Mouse (Mus musculus) embryonic facial prominence, embryonic 15.5 days (tissue): ENCODE measurements at regions not wholly inside any gene's neighbourhood (a gene's known extent, or its start where the extent isn't known, plus 50 kb on each side); places are given as distances from the start of the nearest gene placed in this dataset.

ENCODE experiments used
- ATAC-seq: fragments of 200-750 bp; cut with Nextera tagmentation; 2 replicates; pipeline ENCODE4 v1.8.0; 2017; ENCODE audit warnings: low read depth, moderate TSS enrichment; ENCODE audit not compliant: insufficient number of reproducible peaks, low FRiP score, low TSS enrichment
- H3K27ac ChIP-seq: fragments of 300-500 bp; sonication (generic); replicated peaks from 2 replicates; pipeline ENCODE4 v1.5.1; 2015; ENCODE audit warnings: mild to moderate bottlenecking, inconsistent platforms
- H3K27me3 ChIP-seq: fragments of 300-500 bp; sonication (generic); 2 replicates; pipeline ENCODE4 v1.6.1; 2015; ENCODE audit warnings: inconsistent platforms
- H3K36me3 ChIP-seq: fragments of 300-500 bp; sonication (generic); 2 replicates; pipeline ENCODE4 v1.6.1; 2015; ENCODE audit warnings: mild to moderate bottlenecking, inconsistent platforms
- H3K4me1 ChIP-seq: fragments of 300-500 bp; sonication (generic); 2 replicates; pipeline ENCODE4 v1.6.1; 2015; ENCODE audit warnings: inconsistent platforms
- H3K4me2 ChIP-seq: fragments of 300-500 bp; sonication (generic); replicated peaks from 2 replicates; pipeline ENCODE4 v1.6.1; 2015; ENCODE audit warnings: mild to moderate bottlenecking, inconsistent platforms
- H3K4me3 ChIP-seq: fragments of 300-500 bp; sonication (generic); replicated peaks from 2 replicates; pipeline ENCODE4 v1.5.1; 2015; ENCODE audit warnings: mild to moderate bottlenecking, inconsistent platforms
- H3K9ac ChIP-seq: fragments of 300-500 bp; sonication (generic); 2 replicates; pipeline ENCODE4 v1.6.1; 2015; ENCODE audit warnings: inconsistent platforms
- H3K9me3 ChIP-seq: fragments of 300-500 bp; sonication (generic); replicated peaks from 2 replicates; pipeline ENCODE4 v1.6.1; 2016; ENCODE audit warnings: inconsistent platforms
- WGBS: fragments of 180-500 bp; shearing (Covaris S2); methylation state at CpG from one replicate; pipeline ENCODE4 v1.1.7; 2015; 5-methylcytosine and 5-hydroxymethylcytosine counted together

- Histone ChIP-seq H3K4me2 (no peak overlapping the region), H3K4me1 (peaks cover 6% of the 10 kb centered on the region), H3K27ac (no peak overlapping the region), H3K9me3 (no peaks in the 10 kb centered on the region), H3K4me3 (no peak overlapping the region), H3K36me3 (no peaks in the 10 kb centered on the region), H3K27me3 (no peaks in the 10 kb centered on the region), H3K9ac (no peak overlapping the region)
- ATAC-seq = no peak
- 79% methylated on average over 10 of the region's 10 CpGs for WGBS
Observed at GRCm38 (mm10) chr9:50135939-50136635, 208.7 kb downstream of the Rpl10-ps3 start.

- no peak for ATAC-seq
- Histone ChIP-seq H3K27ac (no peak overlapping the region), H3K9me3 (no peaks in the 10 kb centered on the region), H3K4me1 (peaks cover 20% of the 10 kb centered on the region; the same call in 1 of the 2 replicates), H3K36me3 (no peaks in the 10 kb centered on the region), H3K9ac (no peak overlapping the region), H3K4me2 (no peak overlapping the region), H3K4me3 (no peak overlapping the region), H3K27me3 (no peaks in the 10 kb centered on the region)
- WGBS = 43% methylated on average over 4 of the region's 4 CpGs
Observed at GRCm38 (mm10) chr9:50124241-50124640, 220.5 kb downstream of the Rpl10-ps3 start.

GRCm38 (mm10) chr9:50120820-50121599, 223.8 kb downstream of the Rpl10-ps3 start:
- no peaks in the 10 kb centered on the region for H3K36me3 ChIP-seq
- no peak overlapping the region for H3K27ac ChIP-seq
- no peak overlapping the region for H3K9ac ChIP-seq
- H3K9me3 ChIP-seq = no peaks in the 10 kb centered on the region
- no peak overlapping the region for H3K4me2 ChIP-seq
- peaks cover 15% of the 10 kb centered on the region; the same call in 1 of the 2 replicates for H3K4me1 ChIP-seq
- WGBS = 56% methylated on average over 9 of the region's 9 CpGs
- no peak overlapping the region for H3K4me3 ChIP-seq
- ATAC-seq = no peak
- no peaks in the 10 kb centered on the region for H3K27me3 ChIP-seq

GRCm38 (mm10) chr9:50119412-50119811, 225.4 kb downstream of the Rpl10-ps3 start:
- Histone ChIP-seq H3K27me3 (no peaks in the 10 kb centered on the region), H3K9me3 (no peaks in the 10 kb centered on the region), H3K36me3 (no peaks in the 10 kb centered on the region), H3K27ac (no peak overlapping the region), H3K4me1 (peaks cover 15% of the 10 kb centered on the region; the same call in 1 of the 2 replicates), H3K4me3 (no peak overlapping the region), H3K9ac (no peak overlapping the region), H3K4me2 (no peak overlapping the region)
- ATAC-seq = no peak
- WGBS = 86% methylated on average over 5 of the region's 5 CpGs

- no peak overlapping the region for H3K4me3 ChIP-seq
- ATAC-seq = no peak
- no peaks in the 10 kb centered on the region for H3K9me3 ChIP-seq
- WGBS = 52% methylated on average over 6 of the region's 6 CpGs
- no peak overlapping the region for H3K27ac ChIP-seq
- H3K9ac ChIP-seq = no peak overlapping the region
- no peaks in the 10 kb centered on the region for H3K27me3 ChIP-seq
- peaks cover 7% of the 10 kb centered on the region; the same call in 1 of the 2 replicates for H3K4me1 ChIP-seq
- H3K4me2 ChIP-seq = no peak overlapping the region
- H3K36me3 ChIP-seq = no peaks in the 10 kb centered on the region
Observed at GRCm38 (mm10) chr9:50118578-50118977, 226.2 kb downstream of the Rpl10-ps3 start.

- Histone ChIP-seq H3K4me2 (no peak overlapping the region), H3K9ac (no peak overlapping the region), H3K27ac (no peak overlapping the region), H3K36me3 (no peaks in the 10 kb centered on the region), H3K4me3 (no peak overlapping the region), H3K4me1 (no peaks in the 10 kb centered on the region), H3K9me3 (no peaks in the 10 kb centered on the region), H3K27me3 (no peaks in the 10 kb centered on the region)
- 68% methylated on average over 4 of the region's 4 CpGs for WGBS
- no peak for ATAC-seq
Observed at GRCm38 (mm10) chr9:50106551-50106950, 238.2 kb downstream of the Rpl10-ps3 start.

GRCm38 (mm10) chr9:50102766-50103165, 242.0 kb downstream of the Rpl10-ps3 start:
- no peaks in the 10 kb centered on the region for H3K36me3 ChIP-seq
- no peak overlapping the region for H3K4me3 ChIP-seq
- no peaks in the 10 kb centered on the region for H3K9me3 ChIP-seq
- H3K27me3 ChIP-seq = no peaks in the 10 kb centered on the region
- H3K9ac ChIP-seq = no peak overlapping the region
- H3K27ac ChIP-seq = no peak overlapping the region
- WGBS = 54% methylated on average over 1 of the region's 1 CpGs
- no peak overlapping the region for H3K4me2 ChIP-seq
- H3K4me1 ChIP-seq = no peaks in the 10 kb centered on the region
- no peak for ATAC-seq

DNA sequence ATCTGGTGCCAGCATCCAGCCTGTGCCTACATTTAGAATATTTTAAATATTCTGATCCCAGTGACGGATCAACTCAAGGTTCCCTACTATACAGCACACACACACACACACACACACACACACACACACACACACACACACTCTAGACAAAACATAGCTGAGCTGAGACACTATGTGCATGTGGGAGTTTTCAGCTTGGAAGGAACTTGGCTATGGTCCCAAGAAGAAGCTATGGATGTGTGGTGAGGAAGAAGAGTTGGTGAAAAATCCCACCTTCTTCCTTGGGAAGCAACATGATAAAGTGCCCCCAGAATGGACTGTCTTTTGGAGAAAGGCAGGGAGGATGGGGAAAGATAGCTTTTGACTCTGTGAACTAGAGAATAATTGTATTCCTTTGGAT, 243.7 kb downstream of the Rpl10-ps3 start:
- Histone ChIP-seq H3K27me3 (no peaks in the 10 kb centered on the region), H3K9me3 (no peaks in the 10 kb centered on the region), H3K27ac (no peak overlapping the region), H3K4me1 (no peaks in the 10 kb centered on the region), H3K4me3 (no peak overlapping the region), H3K4me2 (no peak overlapping the region), H3K9ac (no peak overlapping the region), H3K36me3 (no peaks in the 10 kb centered on the region)
- WGBS = 82% methylated on average over 1 of the region's 1 CpGs
- no peak for ATAC-seq

- no peak for ATAC-seq
- H3K4me3 ChIP-seq = no peak overlapping the region
- H3K27me3 ChIP-seq = no peaks in the 10 kb centered on the region
- H3K27ac ChIP-seq = no peak overlapping the region
- no peaks in the 10 kb centered on the region for H3K9me3 ChIP-seq
- WGBS = 73% methylated on average over 8 of the region's 8 CpGs
- H3K36me3 ChIP-seq = no peaks in the 10 kb centered on the region
- H3K9ac ChIP-seq = no peak overlapping the region
- no peak overlapping the region for H3K4me2 ChIP-seq
- H3K4me1 ChIP-seq = no peaks in the 10 kb centered on the region
Observed at GRCm38 (mm10) chr9:50090968-50091367, 253.8 kb downstream of the Rpl10-ps3 start.

DNA sequence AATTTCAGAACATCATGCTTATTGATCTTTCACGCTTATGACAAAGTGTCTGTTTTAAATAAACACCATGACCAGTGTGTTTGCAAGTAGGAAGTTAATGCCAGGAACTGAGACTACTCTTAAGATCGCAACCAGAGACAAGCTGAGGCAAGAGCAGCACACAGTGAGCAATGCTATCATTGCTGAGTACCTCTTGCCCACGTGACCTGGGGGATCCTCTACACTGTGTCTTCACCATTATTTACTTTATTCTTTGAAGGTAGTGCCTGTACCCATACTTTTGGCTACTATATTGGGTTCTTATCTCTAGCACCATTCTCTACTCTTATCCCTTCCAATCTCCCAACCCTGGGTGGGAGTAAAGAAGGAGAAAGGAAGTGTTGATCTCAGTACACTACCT, 254.9 kb downstream of the Rpl10-ps3 start:
- Histone ChIP-seq H3K9me3 (no peaks in the 10 kb centered on the region), H3K4me3 (no peak overlapping the region), H3K4me1 (no peaks in the 10 kb centered on the region), H3K4me2 (no peak overlapping the region), H3K27ac (no peak overlapping the region), H3K27me3 (no peaks in the 10 kb centered on the region), H3K36me3 (no peaks in the 10 kb centered on the region), H3K9ac (no peak overlapping the region)
- no peak for ATAC-seq
- WGBS = 47% methylated on average over 3 of the region's 3 CpGs

- no peaks in the 10 kb centered on the region for H3K9me3 ChIP-seq
- no peak overlapping the region for H3K27ac ChIP-seq
- 73% methylated on average over 3 of the region's 3 CpGs for WGBS
- H3K4me1 ChIP-seq = no peaks in the 10 kb centered on the region
- H3K9ac ChIP-seq = no peak overlapping the region
- no peaks in the 10 kb centered on the region for H3K27me3 ChIP-seq
- no peak overlapping the region for H3K4me2 ChIP-seq
- ATAC-seq = no peak
- no peaks in the 10 kb centered on the region for H3K36me3 ChIP-seq
- no peak overlapping the region for H3K4me3 ChIP-seq
Observed at GRCm38 (mm10) chr9:50080205-50080604, 264.6 kb downstream of the Rpl10-ps3 start.
